Mouse (Mus musculus) right cerebral cortex, adult 18-20 months (tissue): ENCODE results near the gene Tnr.

Experiments used
- DNase-seq: peaks from one replicate; pipeline ENCODE4 v3.0.0; 2022; ENCODE audit warnings: mixed read lengths

Gene Tnr

GRCm38 (mm10) chr1:159980355-159980754 lies 456.8 kb downstream of the Tnr start:
- no peak for DNase-seq
